Mouse (Mus musculus) heart, adult 8-10 months (tissue): ENCODE data around the gene Traf7. TPM values are rescaled to one million over a fixed set of nuclear protein-coding genes. Genes with fewer than 3 reads are reported as not detected.
A peak's percentile ranks its signal among the peaks of the same experiment; 100 is the strongest.

ENCODE experiments used
- DNase-seq: peaks from one replicate; pipeline ENCODE4 v3.0.0; 2022; ENCODE audit warnings: low spot score
- total RNA-seq, 4 experiments: library from RNA; stranded (reverse); gene quantifications; 2 replicates each; pipeline ENCODE4 v1.2.4; 2022

Traf7 gene
- total RNA-seq, 4 experiments from 2014 or later, result 37.0 to 50.9 (median 42.7) TPM

GRCm38 (mm10) chr17:24545247-24545646 lies 17.5 kb upstream of the Traf7 start:
- no peak for DNase-seq

- DNase-seq, result no peak
These were observed 16.9 kb upstream of the Traf7 start for GRCm38 (mm10) chr17:24544613-24545012.

GRCm38 (mm10) chr17:24540375-24540774 lies 12.6 kb upstream of the Traf7 start:
- peak; percentile 60 for DNase-seq

- no peak for DNase-seq
These were observed 11.2 kb upstream of the Traf7 start for GRCm38 (mm10) chr17:24538950-24539349.

GRCm38 (mm10) chr17:24537536-24537935 lies 9.8 kb upstream of the Traf7 start:
- no peak for DNase-seq

- no peak for DNase-seq
These were observed 7.6 kb upstream of the Traf7 start for GRCm38 (mm10) chr17:24535300-24535699.

GRCm38 (mm10) chr17:24534160-24534718 lies 6.5 kb upstream of the Traf7 start, which contains the start of gene Rab26:
TSS of gene Rab26 (minus strand) at chr17:24534210.
- no peak for DNase-seq

- peak; percentile 71 for DNase-seq
These were observed 5.6 kb upstream of the Traf7 start for GRCm38 (mm10) chr17:24533099-24533992.

- DNase-seq, result no peak
These were observed 4.3 kb upstream of the Traf7 start for GRCm38 (mm10) chr17:24532045-24532444.

GRCm38 (mm10) chr17:24531064-24531463 lies 3.3 kb upstream of the Traf7 start:
- no peak for DNase-seq

- DNase-seq, result no peak
These were observed 2.8 kb upstream of the Traf7 start for GRCm38 (mm10) chr17:24530361-24531050.

- no peak for DNase-seq
These were observed 2.1 kb upstream of the Traf7 start for GRCm38 (mm10) chr17:24529883-24530282.

GRCm38 (mm10) chr17:24529007-24529451 lies 1.3 kb upstream of the Traf7 start:
- DNase-seq, result no peak

- DNase-seq, result no peak
These were observed 801 bp upstream of the Traf7 start for GRCm38 (mm10) chr17:24528560-24528918.

GRCm38 (mm10) chr17:24527315-24527714 lies 423 bp downstream of the Traf7 start:
- no peak for DNase-seq

- no peak for DNase-seq
These were observed 3.0 kb downstream of the Traf7 start for GRCm38 (mm10) chr17:24524734-24525133.

GRCm38 (mm10) chr17:24520450-24520849 lies 7.3 kb downstream of the Traf7 start:
- no peak for DNase-seq

GRCm38 (mm10) chr17:24514270-24515257 lies 13.2 kb downstream of the Traf7 start:
- DNase-seq, result peak; percentile 55

GRCm38 (mm10) chr17:24513609-24514008 lies 14.1 kb downstream of the Traf7 start:
- DNase-seq, result peak; percentile 37

GRCm38 (mm10) chr17:24507806-24508460 lies 19.8 kb downstream of the Traf7 start:
- DNase-seq, result no peak
